Mouse (Mus musculus) liver, postnatal 0 days (tissue): Measurements from ENCODE around the gene Prkcb.

ENCODE experiments used
- CTCF ChIP-seq: sonication (generic); IDR thresholded peaks from 2 replicates; pipeline ENCODE4 v1.5.1; 2016; ENCODE audit warnings: antibody characterized with exemption, low read depth
- EP300 ChIP-seq: IDR thresholded peaks from 2 replicates; pipeline ENCODE4 v1.6.1; 2016; ENCODE audit warnings: antibody characterized with exemption, low read depth, mild to moderate bottlenecking

- TF ChIP-seq EP300 (no peak), CTCF (no peak)
Observed at GRCm38 (mm10) chr7:122395159-122395975, 106.8 kb downstream of the Prkcb start.
